Mouse (Mus musculus): ENCODE data around the gene Msl3. TPM values are rescaled to one million over a fixed set of nuclear protein-coding genes. Genes with fewer than 3 reads are reported as not detected.

Msl3 gene
- polyA plus RNA-seq (2014; fragmentation: Illumina TruSeq; extraction: RNeasy Lipid Tissue Mini Kit (QIAGEN cat#74804); ENCODE audit: low read depth, low replicate concordance) = 26.2 TPM

DNA sequence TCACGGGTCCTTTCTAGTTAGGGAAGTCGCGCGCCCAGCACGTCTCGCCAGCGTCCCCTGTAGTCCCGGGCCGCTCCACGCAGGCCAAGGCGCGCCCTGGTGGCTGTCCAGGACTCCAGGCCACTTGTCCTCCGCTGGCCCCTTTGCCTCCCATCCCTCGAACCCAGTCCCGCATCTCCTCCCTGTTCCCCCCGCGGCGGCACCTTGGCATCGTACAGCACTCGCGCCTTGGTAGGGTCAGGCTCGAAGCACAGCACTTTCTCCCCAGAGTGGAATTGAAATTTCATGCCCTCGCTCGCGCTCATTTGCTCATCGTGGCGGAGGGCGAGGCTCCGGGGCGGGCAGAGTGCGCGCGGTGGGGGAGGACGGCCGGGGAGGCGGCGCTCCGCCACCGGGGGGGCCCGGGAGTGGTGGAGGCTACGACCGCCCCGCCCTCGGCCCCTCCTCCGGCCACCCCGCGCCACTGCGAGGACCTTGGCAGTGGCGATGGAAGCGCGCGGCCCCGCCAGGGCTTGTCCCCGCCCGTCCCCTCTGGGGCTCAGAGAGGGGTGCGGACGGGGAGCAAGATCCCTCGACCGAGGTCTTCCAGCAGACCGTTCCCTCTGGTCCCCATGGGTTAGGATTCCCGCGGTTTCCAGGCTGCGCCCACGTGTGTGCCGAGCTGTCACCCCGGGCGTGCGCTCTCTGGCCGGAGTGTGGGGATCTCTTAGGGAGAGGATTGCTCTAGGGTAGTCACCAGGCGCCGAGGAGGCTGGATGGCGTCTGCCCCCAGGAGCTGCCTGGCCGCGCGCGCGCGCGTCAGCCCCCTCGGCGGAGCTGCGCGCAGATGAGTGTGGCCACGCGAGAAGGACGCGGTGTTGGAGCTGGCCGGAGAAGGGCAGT, at the start of gene Msl3:
TSS of gene Msl3 (minus strand) at position 374 of the 882 bp plus-strand sequence.

Other genes with a start within 250 kb of the Msl3 start
- gene Frmpd4, start 96.7 kb downstream of the Msl3 start, polyA plus RNA-seq (2014; fragmentation: Illumina TruSeq; extraction: RNeasy Lipid Tissue Mini Kit (QIAGEN cat#74804); ENCODE audit: low read depth, low replicate concordance) = 3.7 TPM
- 3.3 TPM for gene Arhgap6, start 121.2 kb upstream of the Msl3 start, polyA plus RNA-seq (2014; fragmentation: Illumina TruSeq; extraction: RNeasy Lipid Tissue Mini Kit (QIAGEN cat#74804); ENCODE audit: low read depth, low replicate concordance)